Mouse (Mus musculus) bone marrow, adult 2 months (tissue): ENCODE results near the gene Kcnj14.

ENCODE experiments used
- CTCF ChIP-seq: fragments of 200-500 bp; IDR thresholded peaks from 2 replicates; pipeline ENCODE4 v1.5.1; 2011; ENCODE audit warnings: low read length, control low read depth; ENCODE audit not compliant: control insufficient read depth, insufficient read depth
- POLR2A ChIP-seq: fragments of 200-500 bp; IDR thresholded peaks from 2 replicates; pipeline ENCODE4 v1.6.1; 2011; ENCODE audit warnings: low read depth, mild to moderate bottlenecking, control low read depth, low read length, borderline replicate concordance; ENCODE audit not compliant: control insufficient read depth

- TF ChIP-seq POLR2A (no peak), CTCF (no peak)
Measured at GRCm38 (mm10) chr7:45815323-45815983, 9.1 kb downstream of the Kcnj14 start.
